8 mouse cellular contexts compared by ENCODE assay signal in genomic region chr2:180224647-180225043, GRCm38 (mm10). TPM values are rescaled to one million over a fixed set of nuclear protein-coding genes. Genes with fewer than 3 reads are reported as not detected.
DNase-seq lines count a peak whose midpoint lies in the region; ATAC-seq and TF ChIP-seq lines count a peak whose summit lies in the region.

No protein-coding gene starts in this region.

- peak overlapping the region; percentile 98 for H3K4me2 ChIP-seq in heart, embryonic 11.5 days
- peak overlapping the region; percentile 100 for H3K4me2 ChIP-seq in forebrain, embryonic 16.5 days (ENCODE audit: low read length)
- H3K4me2 ChIP-seq in liver, embryonic 15.5 days = peak overlapping the region; percentile 77

- DNase-seq in heart, adult 9 months (ENCODE audit: low spot score in 2 of 2) = no peak
- DNase-seq in ovary, adult 18-20 months (ENCODE audit: low spot score) = no peak
- DNase-seq in urinary bladder, postnatal 36 days (ENCODE audit: low spot score in 2 of 2) = no peak
- DNase-seq in cerebellum, adult 11 months = no peak

- H3K9me3 ChIP-seq in heart, embryonic 11.5 days (replicated peaks; ENCODE audit: control insufficient read depth, low read length) = no peaks in the 10 kb centered on the region
- no peaks in the 10 kb centered on the region for H3K9me3 ChIP-seq in E14TG2a.4 (ENCODE audit: low read length)
- no peaks in the 10 kb centered on the region for H3K9me3 ChIP-seq in forebrain, embryonic 16.5 days (ENCODE audit: control insufficient read depth, low read length)
- H3K9me3 ChIP-seq in liver, embryonic 15.5 days (replicated peaks) = no peaks in the 10 kb centered on the region

- 5% methylated on average over 11 of the region's 13 CpGs for WGBS in heart, embryonic 11.5 days (ENCODE audit: insufficient replicate concordance)
- WGBS in forebrain, embryonic 16.5 days = 2% methylated on average over 12 of the region's 13 CpGs
- 7% methylated on average over 13 of the region's 13 CpGs for WGBS in liver, embryonic 15.5 days (ENCODE audit: insufficient replicate concordance)

- H3K4me3 ChIP-seq in heart, embryonic 11.5 days (ENCODE audit: low read depth, low read length) = peak overlapping the region; percentile 70
- H3K4me3 ChIP-seq in E14TG2a.4 (replicated peaks; ENCODE audit: low read length) = peak overlapping the region; percentile 96
- H3K4me3 ChIP-seq in forebrain, embryonic 16.5 days (replicated peaks; ENCODE audit: low read length) = peak overlapping the region; percentile 63
- peak overlapping the region; percentile 54 for H3K4me3 ChIP-seq in liver, embryonic 15.5 days (replicated peaks)

- H3K27me3 ChIP-seq in heart, embryonic 11.5 days (ENCODE audit: control insufficient read depth, insufficient read depth, low read length) = peaks cover 8% of the 10 kb centered on the region
- H3K27me3 ChIP-seq in E14TG2a.4 (ENCODE audit: insufficient read depth, low read length) = peaks cover 13% of the 10 kb centered on the region; the same call in 1 of the 2 replicates
- H3K27me3 ChIP-seq in forebrain, embryonic 16.5 days (replicated peaks; ENCODE audit: control insufficient read depth, insufficient read depth, low read length) = no peaks in the 10 kb centered on the region; the same call in none of the 2 replicates
- peaks cover 64% of the 10 kb centered on the region for H3K27me3 ChIP-seq in liver, embryonic 15.5 days

- no peak overlapping the region for H3K27ac ChIP-seq in heart, embryonic 11.5 days (ENCODE audit: low read depth, low read length)
- H3K27ac ChIP-seq in forebrain, embryonic 16.5 days (ENCODE audit: low read length) = no peak overlapping the region
- H3K27ac ChIP-seq in liver, embryonic 15.5 days (replicated peaks) = no peak overlapping the region

- H3K36me3 ChIP-seq in heart, embryonic 11.5 days (ENCODE audit: control insufficient read depth, insufficient read depth, low read length) = no peaks in the 10 kb centered on the region
- H3K36me3 ChIP-seq in E14TG2a.4 (ENCODE audit: insufficient read depth, low read length) = peaks cover 37% of the 10 kb centered on the region
- H3K36me3 ChIP-seq in forebrain, embryonic 16.5 days (ENCODE audit: control insufficient read depth, insufficient read depth) = no peaks in the 10 kb centered on the region
- H3K36me3 ChIP-seq in liver, embryonic 15.5 days (replicated peaks) = no peaks in the 10 kb centered on the region

- no peak for ATAC-seq in heart, embryonic 11.5 days (replicated peaks; ENCODE audit: insufficient number of reproducible peaks, low FRiP score, low TSS enrichment)
- no peak for ATAC-seq in forebrain, embryonic 16.5 days
- ATAC-seq in liver, embryonic 15.5 days (ENCODE audit: insufficient read depth) = no peak

- H3K9ac ChIP-seq in heart, embryonic 11.5 days (ENCODE audit: low read depth, low read length) = peak overlapping the region; percentile 76
- H3K9ac ChIP-seq in forebrain, embryonic 16.5 days (replicated peaks; ENCODE audit: low read depth, low read length) = no peak overlapping the region
- no peak overlapping the region for H3K9ac ChIP-seq in liver, embryonic 15.5 days

- peaks cover 38% of the 10 kb centered on the region for H3K4me1 ChIP-seq in heart, embryonic 11.5 days (ENCODE audit: control insufficient read depth, insufficient read depth, low read length)
- peaks cover 88% of the 10 kb centered on the region for H3K4me1 ChIP-seq in E14TG2a.4 (replicated peaks; ENCODE audit: low read depth, low read length)
- peaks cover 27% of the 10 kb centered on the region for H3K4me1 ChIP-seq in forebrain, embryonic 16.5 days (replicated peaks; ENCODE audit: control insufficient read depth, insufficient read depth, low read length)
- H3K4me1 ChIP-seq in liver, embryonic 15.5 days (replicated peaks) = peaks cover 29% of the 10 kb centered on the region

- no peak for TF ChIP-seq CTCF in E14TG2a.4 (conservative IDR thresholded peaks at IDR 0.05; ENCODE audit: low read length)

RNA-seq across cellular contexts. Expression of gene Lama5, which starts 1.0 kb away (rescaled TPM):
- 24.0 and 27.5 TPM in 2 replicates for polyA plus RNA-seq in heart, embryonic 11.5 days (2014; fragmentation: Nextera tagmentation; extraction: Ambion mirVana)
- 3.0 and 3.2 TPM in 2 replicates for polyA plus RNA-seq in forebrain, embryonic 16.5 days (2015; fragmentation: Nextera tagmentation; extraction: Ambion mirVana)
- 1.6 and 1.9 TPM in 2 replicates for polyA plus RNA-seq in liver, embryonic 15.5 days (2015; fragmentation: Nextera tagmentation; extraction: Ambion mirVana)

RNA-seq across cellular contexts. Expression of gene Rps21, which starts 32.5 kb away (rescaled TPM):
- 347 and 390 TPM in 2 replicates for polyA plus RNA-seq in heart, embryonic 11.5 days (2014; fragmentation: Nextera tagmentation; extraction: Ambion mirVana)
- polyA plus RNA-seq in forebrain, embryonic 16.5 days (2015; fragmentation: Nextera tagmentation; extraction: Ambion mirVana) = 305 and 334 TPM in 2 replicates
- 223 and 320 TPM in 2 replicates for polyA plus RNA-seq in liver, embryonic 15.5 days (2015; fragmentation: Nextera tagmentation; extraction: Ambion mirVana)

RNA-seq across cellular contexts. Expression of gene Cables2, which starts 48.7 kb away (rescaled TPM):
- polyA plus RNA-seq in heart, embryonic 11.5 days (2014; fragmentation: Nextera tagmentation; extraction: Ambion mirVana) = 11.8 TPM in 2 replicates
- polyA plus RNA-seq in forebrain, embryonic 16.5 days (2015; fragmentation: Nextera tagmentation; extraction: Ambion mirVana) = 16.1 and 18.5 TPM in 2 replicates
- 3.4 and 3.5 TPM in 2 replicates for polyA plus RNA-seq in liver, embryonic 15.5 days (2015; fragmentation: Nextera tagmentation; extraction: Ambion mirVana)

RNA-seq across cellular contexts. Expression of gene Adrm1, which starts 53.4 kb away (rescaled TPM):
- polyA plus RNA-seq in heart, embryonic 11.5 days (2014; fragmentation: Nextera tagmentation; extraction: Ambion mirVana) = 121 and 126 TPM in 2 replicates
- 189 and 202 TPM in 2 replicates for polyA plus RNA-seq in forebrain, embryonic 16.5 days (2015; fragmentation: Nextera tagmentation; extraction: Ambion mirVana)
- polyA plus RNA-seq in liver, embryonic 15.5 days (2015; fragmentation: Nextera tagmentation; extraction: Ambion mirVana) = 107 and 109 TPM in 2 replicates
